Mouse (Mus musculus): ENCODE data around the gene Gm10142.
"Not testable (repeated sequence)": the region's sequence is repeated elsewhere in the genome, so short reads cannot be mapped to it uniquely, and the experiment has no call there.

GRCm38 (mm10) chr10:77750686-77751085, 35.1 kb downstream of the Gm10142 start:
- not testable (repeated sequence) for TF ChIP-seq GATA1 (IDR thresholded peaks at IDR 0.05; ENCODE audit: borderline replicate concordance, low read length); FLI1 (IDR thresholded peaks at IDR 0.05; ENCODE audit: low read length)
